Mouse (Mus musculus) embryo, embryonic 10 days (tissue): ENCODE results near the gene Mpi.

Experiments
- DNase-seq: peaks from one replicate; pipeline ENCODE4 v3.0.0-alpha.2; 2015; ENCODE audit warnings: low spot score

Mpi gene

DNA sequence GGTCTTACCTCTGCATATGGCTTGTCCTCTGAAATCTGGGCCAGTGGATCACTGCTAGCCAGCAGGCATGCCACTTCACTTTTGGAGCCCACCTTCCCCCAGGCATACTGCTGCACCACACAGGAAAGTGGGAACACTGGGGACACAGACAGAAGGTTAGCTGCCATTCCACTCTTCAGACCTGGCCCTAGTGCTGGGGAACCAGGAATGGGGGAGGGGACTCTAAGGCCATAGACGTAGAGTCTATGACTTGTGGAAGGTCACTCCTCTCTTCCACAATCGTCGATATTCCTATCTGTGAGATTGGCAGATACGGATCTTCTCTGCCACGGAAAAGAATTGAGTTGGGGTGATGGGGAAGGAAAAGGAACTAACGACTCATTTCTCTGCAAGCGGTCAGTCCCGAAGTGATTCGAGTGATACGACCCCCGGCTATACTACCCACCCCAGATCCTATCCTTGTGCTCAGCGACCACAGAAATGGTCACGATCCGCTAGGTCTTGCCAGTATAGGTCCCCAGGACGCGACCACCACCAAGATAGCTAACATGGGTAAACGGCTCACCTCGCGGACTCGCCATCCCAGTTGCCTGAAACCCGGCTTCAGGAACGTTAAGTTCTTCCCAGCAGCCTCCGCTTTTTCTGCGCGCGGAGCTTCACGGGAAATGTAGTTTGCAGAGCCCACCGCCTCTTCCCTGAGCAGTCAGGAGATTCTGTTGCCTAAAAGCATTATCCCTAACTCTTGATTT lies at the start of gene Mpi:
Mpi (minus strand) TSS at position 625 of the 749 bp plus-strand sequence.
- DNase-seq = peak; percentile 86

DNA sequence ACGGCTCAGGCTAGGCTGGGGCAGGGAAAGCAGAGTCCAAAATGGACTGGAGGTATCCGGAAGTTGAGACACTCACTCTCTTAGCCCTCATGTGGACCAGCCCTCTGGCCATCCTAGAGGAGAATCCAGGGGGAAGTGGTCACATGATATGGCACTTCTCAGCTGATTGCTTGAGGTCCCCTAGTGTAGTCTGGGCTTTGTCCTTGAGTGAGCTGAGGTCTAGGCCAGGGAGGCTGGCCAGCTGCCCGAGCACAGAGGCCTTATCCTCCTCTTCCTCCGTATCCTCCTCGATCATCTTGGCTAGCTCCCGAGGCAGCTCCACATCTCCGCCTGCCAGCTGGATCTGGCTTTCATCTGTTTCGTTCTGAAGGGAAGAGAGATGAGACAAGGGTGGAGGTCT lies 49.5 kb upstream of the Mpi start:
- DNase-seq = no peak

- no peak for DNase-seq
Measured at GRCm38 (mm10) chr9:57601353-57601706, 48.8 kb upstream of the Mpi start.

GRCm38 (mm10) chr9:57600620-57601352 lies 48.2 kb upstream of the Mpi start:
- peak; percentile 62 for DNase-seq

DNA sequence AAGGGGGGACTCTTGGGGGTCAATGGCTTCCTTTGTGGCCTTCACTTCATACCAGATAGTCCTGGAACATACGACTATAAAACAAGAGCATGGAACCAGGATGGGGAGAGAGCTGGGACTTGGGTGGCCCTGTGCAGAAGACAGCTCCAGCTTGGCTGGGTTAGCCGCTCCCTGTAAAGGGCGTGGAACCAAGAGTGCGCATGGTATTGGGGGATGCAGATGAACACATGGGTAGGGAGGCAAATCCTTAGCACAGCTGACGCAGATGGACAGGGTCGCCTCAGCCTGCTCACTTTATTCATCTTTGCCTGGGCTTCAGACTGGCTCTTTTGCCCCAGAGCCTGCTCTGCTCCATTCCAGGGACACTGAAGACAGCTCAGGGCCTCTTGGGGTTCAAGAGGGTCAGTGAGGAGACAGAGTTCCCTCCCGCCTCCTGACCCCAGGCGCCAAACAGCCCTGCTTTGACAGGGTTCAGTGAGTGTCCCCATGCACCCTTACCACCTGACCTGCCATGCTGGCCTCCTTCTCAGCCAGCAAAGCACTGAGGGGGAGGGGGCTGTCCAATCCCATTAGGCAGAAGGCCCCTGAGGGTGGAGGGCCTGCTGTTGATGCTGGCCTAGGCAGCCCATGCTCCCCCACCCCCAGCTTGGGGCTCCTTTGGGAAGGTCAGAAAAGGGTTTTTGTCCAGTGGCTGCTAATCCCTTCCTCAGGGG lies 46.4 kb upstream of the Mpi start:
- peak; percentile 53 for DNase-seq

- DNase-seq = peak; percentile 38
Measured at GRCm38 (mm10) chr9:57597929-57598382, 45.4 kb upstream of the Mpi start.

- no peak for DNase-seq
Measured at GRCm38 (mm10) chr9:57597265-57597664, 44.7 kb upstream of the Mpi start.

GRCm38 (mm10) chr9:57594174-57594509 lies 41.6 kb upstream of the Mpi start:
- no peak for DNase-seq

GRCm38 (mm10) chr9:57593454-57594173 lies 41.1 kb upstream of the Mpi start:
- peak; percentile 69 for DNase-seq

GRCm38 (mm10) chr9:57590726-57591125 lies 38.2 kb upstream of the Mpi start:
- DNase-seq = peak; percentile 32

GRCm38 (mm10) chr9:57589224-57590126 lies 36.9 kb upstream of the Mpi start, which contains the start of gene Ulk3:
TSS of gene Ulk3 (plus strand) at chr9:57589452.
- DNase-seq = peak; percentile 82

DNA sequence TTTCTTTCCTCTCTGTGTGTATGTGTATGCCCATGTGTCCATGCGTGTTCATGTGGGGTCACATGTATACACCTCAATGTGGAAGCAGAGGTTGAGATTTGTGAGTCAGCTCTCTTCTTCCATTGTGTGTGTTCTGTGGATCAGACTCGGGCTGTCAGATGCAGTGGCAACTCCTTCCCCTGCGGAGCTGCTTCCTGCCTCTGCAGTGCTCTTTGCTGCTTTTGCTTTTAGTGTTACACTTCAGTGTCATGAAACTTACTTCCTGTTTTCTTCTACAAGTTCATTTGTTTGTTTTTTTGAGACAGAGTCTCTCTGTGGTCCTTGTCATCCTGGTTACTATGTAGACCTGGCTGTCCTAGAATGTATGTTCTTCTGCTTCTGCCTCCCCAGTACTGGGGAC lies 32.4 kb upstream of the Mpi start:
- no peak for DNase-seq

DNA sequence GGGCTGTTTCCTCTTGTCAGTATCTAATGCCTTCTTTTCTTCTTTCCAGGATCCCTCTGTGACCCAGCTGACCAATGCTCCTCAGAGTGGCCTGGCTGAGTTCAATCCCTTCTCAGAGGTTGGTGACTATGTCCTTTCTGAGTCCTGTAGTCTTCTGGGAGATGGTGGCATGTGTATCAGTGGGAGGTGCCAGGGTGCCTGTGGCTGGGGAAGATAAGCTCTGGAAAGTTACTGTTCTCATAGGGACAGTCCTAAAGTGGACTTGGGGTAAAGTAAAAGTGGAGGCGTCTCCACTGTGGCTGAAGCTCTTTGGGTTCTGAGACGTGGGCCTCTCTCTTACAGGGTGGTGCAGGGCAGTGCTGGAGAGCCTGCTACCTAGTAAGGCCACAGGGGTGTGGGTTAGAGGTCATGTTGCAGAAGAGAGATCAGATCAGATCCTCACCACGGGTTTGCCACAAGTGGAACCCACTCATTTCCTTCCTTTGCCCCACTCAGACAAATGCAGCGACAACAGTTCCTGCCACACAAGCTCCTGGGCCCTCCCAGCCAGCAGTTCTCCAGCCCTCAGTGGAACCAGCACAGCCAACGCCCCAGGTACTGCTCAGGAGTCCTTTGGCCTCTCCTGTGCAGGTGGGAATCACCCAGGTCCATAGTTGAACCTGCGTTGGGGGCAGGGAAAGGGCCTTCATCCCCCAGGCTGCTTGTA lies 24.7 kb upstream of the Mpi start:
- DNase-seq = no peak

- DNase-seq = no peak
Measured at GRCm38 (mm10) chr9:57575577-57575976, 23.0 kb upstream of the Mpi start.

DNA sequence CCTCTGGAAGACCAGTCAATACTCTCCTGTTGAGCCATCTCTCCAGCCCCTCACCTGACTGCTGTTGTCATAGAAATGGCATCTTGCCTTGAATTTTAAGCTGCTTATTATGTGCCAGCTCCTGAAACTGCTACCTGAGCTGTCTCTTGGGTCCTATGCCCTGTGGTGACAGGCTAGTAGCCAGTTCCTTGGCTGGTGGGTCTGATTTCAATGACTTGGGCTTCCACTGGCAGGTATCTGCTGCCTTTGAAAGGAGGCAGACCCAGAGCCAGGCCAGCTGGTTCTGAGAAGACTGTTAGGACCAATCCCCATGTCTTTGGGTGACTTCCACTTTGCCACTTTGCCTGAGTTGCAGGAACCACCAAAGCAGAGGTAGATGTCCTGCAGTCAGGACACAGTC lies 21.8 kb upstream of the Mpi start:
- no peak for DNase-seq

GRCm38 (mm10) chr9:57568500-57568899 lies 15.9 kb upstream of the Mpi start:
- no peak for DNase-seq

- DNase-seq = no peak
Measured at GRCm38 (mm10) chr9:57566846-57567245, 14.3 kb upstream of the Mpi start.

- no peak for DNase-seq
Measured at GRCm38 (mm10) chr9:57565741-57566221, 13.2 kb upstream of the Mpi start.

- no peak for DNase-seq
Measured at GRCm38 (mm10) chr9:57564609-57565008, 12.0 kb upstream of the Mpi start.

GRCm38 (mm10) chr9:57562896-57563372 lies 10.4 kb upstream of the Mpi start:
- no peak for DNase-seq
